Mouse (Mus musculus) heart, adult 2 months (tissue): Measurements from ENCODE around the gene Pdpk1.

Source experiments
- EP300 ChIP-seq: fragments of 200-500 bp; IDR thresholded peaks from 2 replicates; pipeline ENCODE4 v1.6.1; 2011; ENCODE audit warnings: low read depth, low read length, control low read depth; ENCODE audit not compliant: insufficient read depth
- POLR2A ChIP-seq: fragments of 200-500 bp; IDR thresholded peaks from 2 replicates; pipeline ENCODE4 v1.6.1; 2011; ENCODE audit warnings: mild to moderate bottlenecking, low read depth, low read length, control low read depth; ENCODE audit not compliant: insufficient read depth

GRCm38 (mm10) chr17:24035087-24035486, 115.6 kb downstream of the Pdpk1 start:
- no peak for TF ChIP-seq POLR2A
- no peak for TF ChIP-seq EP300
